Mouse (Mus musculus): ENCODE results near the gene Amigo3. TPM values are rescaled to one million over a fixed set of nuclear protein-coding genes. Genes with fewer than 3 reads are reported as not detected.

Amigo3 gene
- polyA plus RNA-seq, 1 experiment: 0.24 TPM

DNA sequence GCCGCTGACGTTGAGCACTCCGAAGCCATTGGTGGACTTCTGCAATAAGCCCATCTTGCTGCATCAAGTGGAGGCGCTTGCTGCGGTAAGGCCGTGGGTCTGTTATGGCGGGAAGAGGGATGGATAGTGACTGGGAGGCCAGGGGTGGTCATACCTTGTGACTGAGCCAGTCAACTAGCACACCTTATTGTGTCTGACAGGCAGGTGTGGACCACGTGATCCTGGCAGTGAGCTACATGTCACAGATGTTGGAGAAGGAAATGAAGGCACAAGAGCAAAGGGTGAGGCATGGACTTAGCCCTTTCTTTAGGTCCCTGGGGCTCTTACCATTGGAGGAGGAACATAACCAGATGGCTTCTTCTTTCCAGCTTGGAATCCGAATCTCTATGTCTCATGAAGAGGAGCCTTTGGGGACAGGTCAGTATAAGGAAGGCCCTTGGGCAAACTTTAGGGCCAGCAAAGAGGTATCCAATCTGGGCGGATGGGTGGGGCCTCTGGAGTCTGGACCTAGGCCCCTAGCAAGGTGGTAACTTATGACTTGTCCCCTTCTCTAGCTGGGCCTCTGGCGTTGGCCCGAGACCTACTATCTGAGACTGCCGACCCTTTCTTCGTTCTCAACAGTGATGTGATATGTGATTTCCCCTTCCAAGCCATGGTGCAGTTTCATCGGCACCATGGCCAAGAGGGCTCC is 3.3 kb upstream of the Amigo3 start:
- no peaks in the 10 kb centered on the region for H3K27me3 ChIP-seq (ENCODE audit: control insufficient read depth, insufficient read depth, low read length, poor library complexity, severe bottlenecking)
- no peaks in the 10 kb centered on the region for H3K4me1 ChIP-seq (ENCODE audit: control insufficient read depth, insufficient read depth, low read length)
- no peak overlapping the region for H3K27ac ChIP-seq (ENCODE audit: insufficient read depth, low read length)
- H3K36me3 ChIP-seq (ENCODE audit: control insufficient read depth, insufficient read depth, low read length, poor library complexity, severe bottlenecking): peaks cover 5% of the 10 kb centered on the region; the same call in 1 of the 2 replicates
- peak overlapping the region; percentile 47 for H3K9ac ChIP-seq (ENCODE audit: low read depth, poor library complexity, severe bottlenecking)
- H3K4me3 ChIP-seq (ENCODE audit: low read depth, low read length): peak overlapping the region; percentile 94
- TF ChIP-seq CTCF (IDR thresholded peaks at IDR 0.05; ENCODE audit: low read depth, low read length) (no peak), EP300 (IDR thresholded peaks at IDR 0.05; ENCODE audit: insufficient read depth, low read depth, low read length) (no peak), POLR2A (IDR thresholded peaks at IDR 0.05; ENCODE audit: insufficient read depth, low read length) (no peak)
- H3K9me3 ChIP-seq (replicated peaks; ENCODE audit: control insufficient read depth, insufficient read depth, low read length, poor library complexity, severe bottlenecking): no peaks in the 10 kb centered on the region

DNA sequence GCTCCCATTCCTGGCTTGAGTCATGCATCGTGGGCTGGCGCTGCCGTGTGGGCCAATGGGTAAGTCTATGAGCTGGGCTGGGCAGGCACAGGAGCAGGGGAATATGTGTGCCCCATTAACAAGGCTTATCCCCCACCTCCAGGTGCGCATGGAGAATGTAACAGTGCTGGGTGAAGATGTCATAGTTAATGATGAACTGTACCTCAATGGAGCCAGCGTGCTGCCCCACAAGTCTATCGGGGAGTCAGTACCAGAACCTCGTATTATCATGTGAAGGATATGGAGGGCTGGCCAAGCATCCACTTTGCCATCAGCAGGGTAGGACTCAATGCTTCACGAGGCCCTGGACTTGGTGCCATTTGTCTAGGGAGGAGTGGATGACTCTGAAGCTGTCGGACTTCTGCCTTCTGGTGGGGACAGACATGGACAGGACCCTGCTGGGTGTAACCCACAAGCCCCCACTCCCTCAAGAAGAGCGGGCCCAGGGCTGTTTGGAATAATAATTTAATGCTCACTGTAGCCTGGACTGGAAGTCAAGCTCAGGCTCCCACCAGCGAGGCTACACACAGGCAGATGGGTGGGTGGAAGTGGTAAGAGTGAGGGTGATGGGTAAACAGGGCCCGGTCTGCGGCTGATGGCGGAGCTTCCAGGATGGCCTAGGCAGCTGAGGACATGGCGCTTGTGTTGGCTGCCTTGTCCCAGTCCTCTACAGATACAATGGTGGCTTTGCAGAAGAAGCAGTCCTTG is 1.6 kb upstream of the Amigo3 start:
- Histone ChIP-seq H3K27me3 (ENCODE audit: control insufficient read depth, insufficient read depth, low read length, poor library complexity, severe bottlenecking) (no peaks in the 10 kb centered on the region), H3K9me3 (replicated peaks; ENCODE audit: control insufficient read depth, insufficient read depth, low read length, poor library complexity, severe bottlenecking) (no peaks in the 10 kb centered on the region), H3K4me1 (ENCODE audit: control insufficient read depth, insufficient read depth, low read length) (no peaks in the 10 kb centered on the region), H3K27ac (ENCODE audit: insufficient read depth, low read length) (no peak overlapping the region), H3K9ac (ENCODE audit: low read depth, poor library complexity, severe bottlenecking) (no peak overlapping the region), H3K4me3 (ENCODE audit: low read depth, low read length) (no peak overlapping the region), H3K36me3 (ENCODE audit: control insufficient read depth, insufficient read depth, low read length, poor library complexity, severe bottlenecking) (0 out of 2 replicates have a peak, but pooled peaks cover 3% of the 10 kb centered on the region)
- TF ChIP-seq EP300 (IDR thresholded peaks at IDR 0.05; ENCODE audit: insufficient read depth, low read depth, low read length) (no peak), CTCF (IDR thresholded peaks at IDR 0.05; ENCODE audit: low read depth, low read length) (no peak), POLR2A (IDR thresholded peaks at IDR 0.05; ENCODE audit: insufficient read depth, low read length) (no peak)

DNA sequence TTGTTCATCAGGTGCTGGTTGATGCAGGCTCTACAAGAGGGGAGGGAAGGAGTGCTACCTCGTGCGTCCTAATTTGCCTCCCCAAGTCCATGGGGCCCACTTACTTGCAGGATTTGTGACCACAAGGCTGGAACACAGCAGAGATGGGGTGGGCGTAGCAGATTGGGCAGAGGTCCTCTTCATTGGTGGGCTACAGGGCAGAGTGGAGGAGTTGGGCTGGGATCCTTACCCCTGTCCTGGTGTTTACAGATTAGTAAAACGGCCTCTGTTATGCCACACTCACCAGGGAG is 1.1 kb upstream of the Amigo3 start:
- H3K9ac ChIP-seq (ENCODE audit: low read depth, poor library complexity, severe bottlenecking): no peak overlapping the region
- H3K4me1 ChIP-seq (ENCODE audit: control insufficient read depth, insufficient read depth, low read length): no peaks in the 10 kb centered on the region
- no peaks in the 10 kb centered on the region for H3K9me3 ChIP-seq (replicated peaks; ENCODE audit: control insufficient read depth, insufficient read depth, low read length, poor library complexity, severe bottlenecking)
- TF ChIP-seq EP300 (IDR thresholded peaks at IDR 0.05; ENCODE audit: insufficient read depth, low read depth, low read length) (no peak), CTCF (IDR thresholded peaks at IDR 0.05; ENCODE audit: low read depth, low read length) (no peak)
- no peak overlapping the region for H3K4me3 ChIP-seq (ENCODE audit: low read depth, low read length)
- H3K27me3 ChIP-seq (ENCODE audit: control insufficient read depth, insufficient read depth, low read length, poor library complexity, severe bottlenecking): no peaks in the 10 kb centered on the region
- 0 out of 2 replicates have a peak, but pooled peaks cover 3% of the 10 kb centered on the region for H3K36me3 ChIP-seq (ENCODE audit: control insufficient read depth, insufficient read depth, low read length, poor library complexity, severe bottlenecking)
- H3K27ac ChIP-seq (ENCODE audit: insufficient read depth, low read length): no peak overlapping the region

DNA sequence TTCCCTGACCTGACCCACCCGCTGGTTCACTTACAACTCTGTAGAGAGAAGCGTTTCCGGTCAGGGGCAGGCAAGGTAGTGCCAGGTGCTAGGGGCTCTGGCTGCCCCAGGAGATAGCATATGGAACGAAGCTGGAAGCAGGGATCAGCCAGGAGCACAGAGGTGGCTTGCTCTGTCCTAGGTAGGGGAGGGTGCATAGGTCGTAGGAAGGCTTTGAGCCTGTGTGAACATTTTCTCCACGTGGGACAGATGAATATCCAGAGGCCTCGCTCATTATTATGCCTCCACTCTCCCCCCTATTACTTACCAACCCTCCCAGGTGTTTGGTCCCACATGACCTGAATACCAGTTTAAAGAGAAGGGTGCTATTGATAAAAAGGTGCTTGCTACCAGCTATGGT is 548 bp upstream of the Amigo3 start:
- Histone ChIP-seq H3K9ac (ENCODE audit: low read depth, poor library complexity, severe bottlenecking) (no peak overlapping the region), H3K4me3 (ENCODE audit: low read depth, low read length) (no peak overlapping the region), H3K4me1 (ENCODE audit: control insufficient read depth, insufficient read depth, low read length) (no peaks in the 10 kb centered on the region), H3K9me3 (replicated peaks; ENCODE audit: control insufficient read depth, insufficient read depth, low read length, poor library complexity, severe bottlenecking) (no peaks in the 10 kb centered on the region), H3K36me3 (ENCODE audit: control insufficient read depth, insufficient read depth, low read length, poor library complexity, severe bottlenecking) (0 out of 2 replicates have a peak, but pooled peaks cover 3% of the 10 kb centered on the region), H3K27ac (ENCODE audit: insufficient read depth, low read length) (no peak overlapping the region), H3K27me3 (ENCODE audit: control insufficient read depth, insufficient read depth, low read length, poor library complexity, severe bottlenecking) (no peaks in the 10 kb centered on the region)
- TF ChIP-seq EP300 (IDR thresholded peaks at IDR 0.05; ENCODE audit: insufficient read depth, low read depth, low read length) (no peak), CTCF (IDR thresholded peaks at IDR 0.05; ENCODE audit: low read depth, low read length) (no peak), POLR2A (IDR thresholded peaks at IDR 0.05; ENCODE audit: insufficient read depth, low read length) (no peak)

DNA sequence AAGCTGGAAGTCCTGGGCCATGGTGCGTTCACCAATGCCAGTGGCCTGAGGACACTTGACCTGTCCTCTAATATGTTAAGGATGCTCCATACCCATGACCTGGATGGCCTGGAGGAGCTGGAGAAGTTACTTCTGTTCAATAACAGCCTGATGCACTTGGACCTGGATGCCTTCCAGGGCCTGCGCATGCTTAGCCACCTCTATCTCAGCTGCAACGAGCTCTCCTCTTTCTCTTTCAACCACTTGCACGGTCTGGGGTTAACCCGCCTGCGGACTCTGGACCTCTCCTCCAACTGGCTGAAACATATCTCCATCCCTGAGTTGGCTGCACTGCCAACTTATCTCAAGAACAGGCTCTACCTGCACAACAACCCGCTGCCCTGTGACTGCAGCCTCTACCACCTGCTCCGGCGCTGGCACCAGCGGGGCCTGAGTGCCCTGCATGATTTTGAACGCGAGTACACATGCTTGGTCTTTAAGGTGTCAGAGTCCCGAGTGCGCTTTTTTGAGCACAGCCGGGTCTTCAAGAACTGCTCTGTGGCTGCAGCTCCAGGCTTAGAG is 786 bp downstream of the Amigo3 start:
- Histone ChIP-seq H3K36me3 (ENCODE audit: control insufficient read depth, insufficient read depth, low read length, poor library complexity, severe bottlenecking) (0 out of 2 replicates have a peak, but pooled peaks cover 3% of the 10 kb centered on the region), H3K27ac (ENCODE audit: insufficient read depth, low read length) (no peak overlapping the region), H3K9ac (ENCODE audit: low read depth, poor library complexity, severe bottlenecking) (0 out of 2 replicates have a peak overlapping the region, but pooled peaks have one; percentile 6), H3K4me3 (ENCODE audit: low read depth, low read length) (peak overlapping the region; percentile 15), H3K27me3 (ENCODE audit: control insufficient read depth, insufficient read depth, low read length, poor library complexity, severe bottlenecking) (no peaks in the 10 kb centered on the region), H3K4me1 (ENCODE audit: control insufficient read depth, insufficient read depth, low read length) (no peaks in the 10 kb centered on the region), H3K9me3 (replicated peaks; ENCODE audit: control insufficient read depth, insufficient read depth, low read length, poor library complexity, severe bottlenecking) (no peaks in the 10 kb centered on the region)
- TF ChIP-seq POLR2A (IDR thresholded peaks at IDR 0.05; ENCODE audit: insufficient read depth, low read length) (no peak), CTCF (IDR thresholded peaks at IDR 0.05; ENCODE audit: low read depth, low read length) (no peak)
